Mouse (Mus musculus): ENCODE results near the gene S100pbp. TPM values are rescaled to one million over a fixed set of nuclear protein-coding genes. Genes with fewer than 3 reads are reported as not detected.

S100pbp gene
- polyA plus RNA-seq, 1 experiment from 2014 or later = 24.4 TPM

DNA sequence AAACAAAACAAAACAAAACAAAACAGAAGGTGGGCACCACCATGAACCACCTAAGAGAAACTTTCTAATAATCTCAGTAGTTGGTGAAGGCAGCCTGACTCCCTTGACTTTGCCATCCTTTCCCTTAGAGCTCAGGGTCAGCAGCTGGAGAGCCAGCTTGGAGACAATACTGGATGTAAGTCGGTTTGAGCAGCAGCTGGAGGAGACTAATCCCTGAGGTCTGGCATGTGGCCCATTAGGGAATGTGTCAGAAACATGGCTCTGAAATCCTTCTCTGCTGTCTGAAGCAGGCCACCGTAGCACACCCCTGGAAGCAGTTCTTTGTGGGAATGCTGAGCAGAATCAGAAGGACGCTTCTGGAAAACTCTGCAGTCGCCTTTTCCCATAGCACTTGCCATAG lies 21.9 kb upstream of the S100pbp start:
- H3K27me3 ChIP-seq (replicated peaks) = no peaks in the 10 kb centered on the region
- H3K36me3 ChIP-seq (replicated peaks) = peaks cover 62% of the 10 kb centered on the region
- WGBS = 83% methylated on average over 4 of the region's 4 CpGs
- H3K27ac ChIP-seq = no peak overlapping the region
- no peak overlapping the region for H3K4me2 ChIP-seq
- H3K4me1 ChIP-seq = no peaks in the 10 kb centered on the region
- ATAC-seq (replicated peaks) = no peak
- H3K4me3 ChIP-seq = no peak overlapping the region
- no peaks in the 10 kb centered on the region for H3K9me3 ChIP-seq
- H3K9ac ChIP-seq = no peak overlapping the region

DNA sequence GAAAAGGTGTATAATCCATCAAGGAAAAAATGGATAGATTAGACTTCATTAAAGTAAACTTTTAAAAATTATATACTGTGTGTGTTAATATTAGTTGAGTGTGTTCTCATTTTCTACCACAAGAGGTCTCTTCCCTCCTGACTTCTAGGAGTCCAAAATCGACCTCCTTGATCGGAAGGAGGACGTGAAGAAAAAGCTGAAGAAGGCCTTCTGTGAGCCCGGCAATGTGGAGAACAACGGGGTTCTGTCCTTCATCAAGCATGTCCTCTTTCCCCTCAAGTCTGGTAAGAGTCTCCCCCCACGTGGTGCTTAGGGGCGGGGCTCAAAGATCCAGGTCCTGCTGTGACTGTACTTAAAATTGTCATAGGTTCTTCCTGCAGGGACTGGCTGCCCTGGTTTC lies 20.0 kb upstream of the S100pbp start:
- Histone ChIP-seq H3K36me3 (replicated peaks) (peaks cover 64% of the 10 kb centered on the region), H3K4me2 (no peak overlapping the region), H3K27me3 (replicated peaks) (no peaks in the 10 kb centered on the region), H3K9ac (no peak overlapping the region), H3K27ac (no peak overlapping the region), H3K9me3 (no peaks in the 10 kb centered on the region), H3K4me3 (no peak overlapping the region), H3K4me1 (no peaks in the 10 kb centered on the region)
- 51% methylated on average over 7 of the region's 7 CpGs for WGBS
- no peak for ATAC-seq (replicated peaks)

DNA sequence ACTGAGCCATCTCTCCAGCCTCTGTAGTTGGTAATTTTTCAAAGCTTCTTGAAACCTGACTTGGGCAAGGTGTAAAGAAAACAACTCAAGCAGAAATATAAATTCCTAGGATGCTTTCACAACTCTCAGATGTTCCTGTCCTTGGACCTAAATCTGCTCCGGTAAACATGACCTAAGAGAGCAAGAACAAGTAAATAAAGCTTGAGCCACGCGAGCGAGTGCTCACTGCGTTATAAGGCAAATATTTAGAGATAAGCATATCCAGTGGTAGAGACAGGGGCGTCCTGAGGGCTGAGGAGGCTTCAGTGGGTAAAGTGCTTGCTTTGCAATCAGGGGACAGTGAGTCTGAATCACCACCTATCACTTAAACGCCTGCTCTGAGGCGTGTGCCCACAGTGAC lies 17.3 kb upstream of the S100pbp start:
- Histone ChIP-seq H3K4me2 (no peak overlapping the region), H3K27me3 (replicated peaks) (no peaks in the 10 kb centered on the region), H3K4me1 (no peaks in the 10 kb centered on the region), H3K27ac (no peak overlapping the region), H3K36me3 (replicated peaks) (peaks cover 59% of the 10 kb centered on the region), H3K9ac (no peak overlapping the region), H3K4me3 (no peak overlapping the region), H3K9me3 (no peaks in the 10 kb centered on the region)
- WGBS = 91% methylated on average over 8 of the region's 8 CpGs
- no peak for ATAC-seq (replicated peaks)

DNA sequence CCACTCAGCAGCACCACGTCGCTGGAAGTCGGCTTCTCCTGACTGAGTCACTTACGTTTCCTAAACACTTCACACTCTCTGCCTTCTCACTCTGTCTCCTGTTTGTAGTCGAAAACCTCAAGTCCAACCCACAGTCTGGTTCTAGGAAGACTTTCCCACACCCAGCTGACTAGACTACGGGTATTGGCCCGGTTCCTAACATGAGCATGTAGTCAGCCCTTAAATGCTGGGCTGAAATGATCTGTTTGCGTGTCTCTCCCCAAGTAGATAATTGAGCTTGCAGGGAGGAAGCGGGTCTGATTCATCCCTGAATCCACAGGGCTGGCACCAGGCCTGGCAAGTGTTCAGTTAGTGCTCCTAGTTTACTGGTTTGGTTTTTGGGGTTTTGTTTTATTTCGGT lies 15.1 kb upstream of the S100pbp start:
- no peaks in the 10 kb centered on the region for H3K9me3 ChIP-seq
- no peak overlapping the region for H3K4me2 ChIP-seq
- H3K9ac ChIP-seq = no peak overlapping the region
- H3K27me3 ChIP-seq (replicated peaks) = no peaks in the 10 kb centered on the region
- no peaks in the 10 kb centered on the region for H3K4me1 ChIP-seq
- no peak overlapping the region for H3K27ac ChIP-seq
- no peak for ATAC-seq (replicated peaks)
- 93% methylated on average over 10 of the region's 10 CpGs for WGBS
- peaks cover 62% of the 10 kb centered on the region; the same call in 1 of the 2 replicates for H3K36me3 ChIP-seq (replicated peaks)
- H3K4me3 ChIP-seq = no peak overlapping the region

DNA sequence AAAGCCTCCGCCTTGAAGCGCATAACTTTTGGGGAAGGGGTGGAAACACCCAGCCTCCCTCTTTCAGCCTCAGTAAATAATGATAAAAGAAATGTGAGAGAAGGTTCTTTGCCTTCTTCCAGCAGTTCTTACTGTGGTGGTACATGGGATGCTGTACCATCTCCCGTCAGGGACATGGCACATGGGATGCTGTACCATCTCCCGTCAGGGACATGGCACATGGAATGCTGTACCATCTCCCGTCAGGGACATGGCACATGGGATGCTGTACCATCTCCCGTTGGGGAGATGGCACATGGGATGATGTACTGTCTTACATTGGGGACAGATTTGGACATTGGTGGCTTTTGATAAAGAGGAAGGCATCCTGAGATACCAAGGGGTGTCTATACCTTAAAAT lies 8.0 kb upstream of the S100pbp start:
- H3K27ac ChIP-seq = no peak overlapping the region
- H3K36me3 ChIP-seq (replicated peaks) = peaks cover 35% of the 10 kb centered on the region
- ATAC-seq (replicated peaks) = no peak
- H3K4me3 ChIP-seq = no peak overlapping the region
- H3K9me3 ChIP-seq = no peaks in the 10 kb centered on the region
- H3K9ac ChIP-seq = no peak overlapping the region
- no peaks in the 10 kb centered on the region for H3K4me1 ChIP-seq
- no peak overlapping the region for H3K4me2 ChIP-seq
- WGBS = 97% methylated on average over 6 of the region's 6 CpGs
- no peaks in the 10 kb centered on the region for H3K27me3 ChIP-seq (replicated peaks)

GRCm38 (mm10) chr4:129194280-129194679 lies 4.8 kb upstream of the S100pbp start:
- no peaks in the 10 kb centered on the region for H3K27me3 ChIP-seq (replicated peaks)
- WGBS = 97% methylated on average over 1 of the region's 1 CpGs
- no peak for ATAC-seq (replicated peaks)
- H3K4me3 ChIP-seq = no peak overlapping the region
- no peak overlapping the region for H3K9ac ChIP-seq
- no peak overlapping the region for H3K27ac ChIP-seq
- H3K9me3 ChIP-seq = no peaks in the 10 kb centered on the region
- peaks cover 16% of the 10 kb centered on the region for H3K4me1 ChIP-seq
- peaks cover 14% of the 10 kb centered on the region for H3K36me3 ChIP-seq (replicated peaks)
- no peak overlapping the region for H3K4me2 ChIP-seq

DNA sequence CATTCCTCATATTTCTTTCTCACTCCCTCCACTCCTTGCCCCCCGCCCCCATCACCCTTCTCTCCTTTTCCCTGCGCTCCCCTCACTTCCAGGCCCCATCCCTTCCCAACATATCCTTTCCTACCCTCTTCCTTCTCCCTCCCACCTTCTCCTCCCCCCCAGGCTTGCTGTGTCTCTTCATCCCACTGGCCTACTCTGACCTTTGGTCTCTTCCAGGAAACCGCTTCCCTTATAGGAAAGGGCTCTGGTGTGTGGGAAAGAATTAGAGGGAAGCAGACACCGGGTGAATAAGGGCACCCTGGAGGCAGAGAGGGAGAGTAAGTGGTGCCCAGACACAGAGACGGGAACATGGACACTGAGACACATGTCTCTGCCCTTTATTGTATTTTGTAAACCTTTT lies 2.2 kb upstream of the S100pbp start:
- no peaks in the 10 kb centered on the region for H3K27me3 ChIP-seq (replicated peaks)
- no peak overlapping the region for H3K4me2 ChIP-seq
- peaks cover 26% of the 10 kb centered on the region for H3K4me1 ChIP-seq
- WGBS = 79% methylated on average over 5 of the region's 5 CpGs
- H3K27ac ChIP-seq = no peak overlapping the region
- H3K9ac ChIP-seq = no peak overlapping the region
- H3K9me3 ChIP-seq = no peaks in the 10 kb centered on the region
- no peaks in the 10 kb centered on the region for H3K36me3 ChIP-seq (replicated peaks)
- no peak for ATAC-seq (replicated peaks)
- no peak overlapping the region; the same call in 1 of the 2 replicates for H3K4me3 ChIP-seq

- Histone ChIP-seq H3K27me3 (replicated peaks) (no peaks in the 10 kb centered on the region), H3K4me3 (peak overlapping the region; percentile 92), H3K27ac (peak overlapping the region; percentile 90), H3K9ac (peak overlapping the region; percentile 89), H3K36me3 (replicated peaks) (no peaks in the 10 kb centered on the region), H3K9me3 (no peaks in the 10 kb centered on the region), H3K4me2 (peak overlapping the region; percentile 76), H3K4me1 (peaks cover 26% of the 10 kb centered on the region)
- 2% methylated on average over 12 of the region's 12 CpGs for WGBS
- no peak for ATAC-seq (replicated peaks)
These were observed 1.0 kb upstream of the S100pbp start for GRCm38 (mm10) chr4:129190538-129190937.

DNA sequence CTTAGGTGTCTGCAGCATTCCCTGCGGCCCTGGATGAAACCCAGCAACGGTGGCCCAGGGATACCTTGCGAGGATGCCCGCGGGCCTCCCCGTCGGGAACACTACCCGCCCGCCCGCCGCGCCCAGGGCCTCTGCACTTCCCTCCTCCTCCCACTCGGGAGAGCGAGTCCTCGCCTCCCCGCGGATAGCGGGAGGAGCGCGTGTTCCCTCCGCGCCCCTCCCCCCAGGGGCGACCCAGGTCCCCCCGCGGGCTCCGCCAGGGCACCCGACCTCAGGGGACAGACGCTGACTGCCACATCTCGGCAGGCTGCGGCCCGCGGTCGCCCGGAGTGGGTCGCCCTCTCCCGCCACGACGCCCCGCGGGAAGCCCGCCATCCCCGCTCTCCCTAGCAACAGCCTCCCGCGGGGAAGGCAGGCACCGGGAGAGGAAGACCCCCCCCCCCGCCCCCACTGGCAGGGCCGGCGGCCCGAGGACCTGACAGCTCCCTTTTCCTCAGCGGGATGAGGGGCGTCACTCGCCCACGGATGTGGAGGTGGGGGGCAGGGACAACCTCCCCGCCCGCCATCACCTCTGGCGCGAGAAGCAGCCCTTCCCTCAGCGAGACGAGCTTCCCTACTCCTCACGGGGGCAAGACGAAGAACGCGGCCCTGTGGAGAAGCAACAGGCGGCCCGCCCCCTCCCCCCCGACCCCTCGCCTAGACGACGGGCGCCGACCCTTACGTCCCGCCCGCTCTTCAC lies 555 bp downstream of the S100pbp start:
- Histone ChIP-seq H3K4me1 (peaks cover 26% of the 10 kb centered on the region), H3K27ac (peak overlapping the region; percentile 90), H3K27me3 (replicated peaks) (no peaks in the 10 kb centered on the region), H3K9me3 (no peaks in the 10 kb centered on the region), H3K36me3 (replicated peaks) (no peaks in the 10 kb centered on the region), H3K4me2 (peak overlapping the region; percentile 76), H3K9ac (peak overlapping the region; percentile 81), H3K4me3 (peak overlapping the region; percentile 92)
- 2% methylated on average over 51 of the region's 74 CpGs for WGBS
- peak; percentile 50 for ATAC-seq (replicated peaks)

GRCm38 (mm10) chr4:129188041-129188659 lies 1.4 kb downstream of the S100pbp start:
- H3K9me3 ChIP-seq = no peaks in the 10 kb centered on the region
- H3K9ac ChIP-seq = peak overlapping the region; percentile 81
- peak overlapping the region; percentile 90 for H3K27ac ChIP-seq
- 45% methylated on average over 5 of the region's 5 CpGs for WGBS
- no peaks in the 10 kb centered on the region for H3K36me3 ChIP-seq (replicated peaks)
- peak overlapping the region; percentile 92 for H3K4me3 ChIP-seq
- no peak for ATAC-seq (replicated peaks)
- H3K4me2 ChIP-seq = peak overlapping the region; percentile 76
- peaks cover 26% of the 10 kb centered on the region for H3K4me1 ChIP-seq
- no peaks in the 10 kb centered on the region for H3K27me3 ChIP-seq (replicated peaks)

- WGBS = 33% methylated on average over 1 of the region's 1 CpGs
- peaks cover 17% of the 10 kb centered on the region for H3K36me3 ChIP-seq (replicated peaks)
These were observed 10.0 kb downstream of the S100pbp start for GRCm38 (mm10) chr4:129179560-129179959.

DNA sequence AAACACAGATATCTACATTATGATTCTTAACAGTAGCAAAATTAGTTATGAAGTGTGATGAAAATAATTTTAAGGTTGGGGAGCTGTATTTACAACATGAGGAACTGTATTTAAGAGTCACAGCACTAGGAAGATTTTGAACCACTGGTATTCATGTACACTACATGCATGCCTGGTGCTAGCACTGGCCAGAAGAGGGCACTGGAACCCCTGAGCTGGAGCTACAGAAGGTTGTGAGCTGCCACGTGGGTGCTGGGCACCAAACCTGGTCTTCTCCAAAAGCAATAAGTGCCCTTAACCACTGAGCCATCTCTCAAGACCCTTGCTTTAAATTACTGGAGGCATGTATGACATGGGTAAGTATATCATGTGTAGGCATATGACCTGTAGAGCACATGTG lies 17.0 kb downstream of the S100pbp start:
- no peaks in the 10 kb centered on the region for H3K4me1 ChIP-seq
- ATAC-seq (replicated peaks) = no peak
- H3K4me3 ChIP-seq = no peak overlapping the region
- no peak overlapping the region for H3K4me2 ChIP-seq
- no peaks in the 10 kb centered on the region for H3K9me3 ChIP-seq
- peaks cover 25% of the 10 kb centered on the region for H3K36me3 ChIP-seq (replicated peaks)
- H3K9ac ChIP-seq = no peak overlapping the region
- H3K27me3 ChIP-seq (replicated peaks) = no peaks in the 10 kb centered on the region
- WGBS = 72% methylated on average over 1 of the region's 1 CpGs
- no peak overlapping the region for H3K27ac ChIP-seq

More at GRCm38 (mm10) chr4:129179560-129179959, 10.0 kb downstream of the S100pbp start:
- no peak overlapping the region for H3K4me2 ChIP-seq
- H3K9me3 ChIP-seq = no peaks in the 10 kb centered on the region
- no peak overlapping the region for H3K9ac ChIP-seq
- no peaks in the 10 kb centered on the region for H3K4me1 ChIP-seq
- no peak overlapping the region for H3K4me3 ChIP-seq
- no peak for ATAC-seq (replicated peaks)
- H3K27ac ChIP-seq = no peak overlapping the region
- H3K27me3 ChIP-seq (replicated peaks) = no peaks in the 10 kb centered on the region

Data from midbrain, embryonic 15.5 days (tissue).